Mouse (Mus musculus) neutrophil, adult 59 days (primary cell): ENCODE results near the gene Pbx4. TPM values are rescaled to one million over a fixed set of nuclear protein-coding genes. Genes with fewer than 3 reads are reported as not detected.

Experiments
- total RNA-seq, 2 experiments: library from RNA; stranded (reverse); gene quantifications; 1 replicate in 1 of 2; 2 replicates in 1 of 2; pipeline ENCODE4 v1.2.4; 2023

The Pbx4 gene
- 1 to 10 TPM; 1.1 to 2.9 TPM for total RNA-seq

GRCm38 (mm10) chr8:69832298-69832853 lies at the start of gene Pbx4:
Gene Pbx4 (plus strand): TSS chr8:69832491.

GRCm38 (mm10) chr8:69790773-69791367 lies 41.4 kb upstream of the Pbx4 start, which contains the start of the genes Atp13a1 and Zfp866:
Gene Atp13a1 (plus strand): TSS chr8:69791163.
Gene Zfp866 (minus strand): TSS chr8:69791178.

GRCm38 (mm10) chr8:69808094-69808863 lies 24.0 kb upstream of the Pbx4 start, which contains the start of gene Gmip:
Gene Gmip (plus strand): TSS chr8:69808679.

GRCm38 (mm10) chr8:69822386-69823191 lies 9.7 kb upstream of the Pbx4 start, which contains the start of gene Lpar2:
Gene Lpar2 (plus strand): TSS chr8:69822429.

GRCm38 (mm10) chr8:69887289-69888243 lies 55.3 kb downstream of the Pbx4 start, which contains the start of gene Cilp2:
Gene Cilp2 (minus strand): TSS chr8:69887687.

GRCm38 (mm10) chr8:69902163-69903062 lies 70.1 kb downstream of the Pbx4 start, which contains the start of the genes Tssk6, Ndufa13 and Yjefn3:
Gene Tssk6 (plus strand): TSS chr8:69902184.
Gene Ndufa13 (minus strand): TSS chr8:69902558.
Gene Yjefn3 (minus strand): TSS chr8:69902712.

Other genes starting within 250 kb of the Pbx4 start
- gene Zfp868, start 206.9 kb upstream of the Pbx4 start, total RNA-seq: 10 to 100 TPM; 23.3 to 27.1 TPM
- under 1 TPM; 0.09 to 0.15 TPM for gene Zfp964, start 178.0 kb upstream of the Pbx4 start, total RNA-seq
- 10 to 100 TPM; 21.2 to 23.3 TPM for gene Zfp869, start 121.8 kb upstream of the Pbx4 start, total RNA-seq
- 1 to 10 TPM; 2.5 to 2.8 TPM for gene Zfp963, start 82.5 kb upstream of the Pbx4 start, total RNA-seq
- gene Gm20422, start 57.6 kb upstream of the Pbx4 start, total RNA-seq: not detected
- gene Atp13a1, start 41.3 kb upstream of the Pbx4 start, total RNA-seq: 10 to 100 TPM; 25.0 to 29.1 TPM
- 10 to 100 TPM; 13.4 to 14.8 TPM for gene Zfp866, start 41.3 kb upstream of the Pbx4 start, total RNA-seq
- 100 to 1,000 TPM; 409 to 453 TPM for gene Gmip, start 23.8 kb upstream of the Pbx4 start, total RNA-seq
- gene Lpar2, start 10.1 kb upstream of the Pbx4 start, total RNA-seq: 1 to 10 TPM; 3.1 to 3.6 TPM
- gene Cilp2, start 55.2 kb downstream of the Pbx4 start, total RNA-seq: not detected
- gene Tssk6, start 69.7 kb downstream of the Pbx4 start, total RNA-seq: 1 to 10 TPM in 1 of 2 experiments, under 1 TPM in 1; 0.53 to 1.1 TPM
- gene Ndufa13, start 70.1 kb downstream of the Pbx4 start, total RNA-seq: 10 to 100 TPM; 57.7 to 58.4 TPM
- not detected for gene Yjefn3, start 70.2 kb downstream of the Pbx4 start, total RNA-seq
- gene Gatad2a, start 163.9 kb downstream of the Pbx4 start, total RNA-seq: 10 to 100 TPM; 65.9 to 67.4 TPM
- gene Mau2, start 210.2 kb downstream of the Pbx4 start, total RNA-seq: 10 to 100 TPM; 69.7 to 79.3 TPM
- 10 to 100 TPM; 26.8 to 28.6 TPM for gene Sugp1, start 210.3 kb downstream of the Pbx4 start, total RNA-seq
- gene Tm6sf2, start 240.4 kb downstream of the Pbx4 start, total RNA-seq: not detected